Mouse (Mus musculus): Measurements from ENCODE around the gene Sipa1l1. TPM values are rescaled to one million over a fixed set of nuclear protein-coding genes. Genes with fewer than 3 reads are reported as not detected.
"Not testable (repeated sequence)": the region's sequence is repeated elsewhere in the genome, so short reads cannot be mapped to it uniquely, and the experiment has no call there.

Gene Sipa1l1
- polyA plus RNA-seq, 1 experiment from 2014 or later = 14.1 TPM

GRCm38 (mm10) chr12:82171591-82171990, 2.5 kb downstream of the Sipa1l1 start:
- no peak for ATAC-seq (ENCODE audit: low FRiP score)
- WGBS = 22% methylated on average over 10 of the region's 10 CpGs
- H3K9ac ChIP-seq = peak overlapping the region; percentile 80

GRCm38 (mm10) chr12:82173623-82174022, 4.5 kb downstream of the Sipa1l1 start:
- ATAC-seq (ENCODE audit: low FRiP score) = no peak
- no peaks in the 10 kb centered on the region for H3K36me3 ChIP-seq (replicated peaks; ENCODE audit: control insufficient read depth, insufficient read depth)

More at GRCm38 (mm10) chr12:82171591-82171990, 2.5 kb downstream of the Sipa1l1 start:
- H3K27me3 ChIP-seq (ENCODE audit: control insufficient read depth, insufficient read depth, low read length) = no peaks in the 10 kb centered on the region
- H3K9me3 ChIP-seq (ENCODE audit: control insufficient read depth, low read length) = no peaks in the 10 kb centered on the region
- no peaks in the 10 kb centered on the region for H3K36me3 ChIP-seq (replicated peaks; ENCODE audit: control insufficient read depth, insufficient read depth)
- H3K4me1 ChIP-seq (replicated peaks; ENCODE audit: control insufficient read depth, insufficient read depth, low read length) = peaks cover 10% of the 10 kb centered on the region
- peak overlapping the region; percentile 89 for H3K4me3 ChIP-seq (replicated peaks; ENCODE audit: low read length)
- DNase-seq (ENCODE audit: low spot score) = peak; percentile 62
- H3K4me2 ChIP-seq (replicated peaks) = peak overlapping the region; percentile 81
- no peak overlapping the region for H3K27ac ChIP-seq

GRCm38 (mm10) chr12:82175709-82176108, 6.6 kb downstream of the Sipa1l1 start:
- no peaks in the 10 kb centered on the region for H3K36me3 ChIP-seq (replicated peaks; ENCODE audit: control insufficient read depth, insufficient read depth)
- no peak for ATAC-seq (ENCODE audit: low FRiP score)

More at GRCm38 (mm10) chr12:82173623-82174022, 4.5 kb downstream of the Sipa1l1 start:
- DNase-seq (ENCODE audit: low spot score) = no peak
- no peak overlapping the region for H3K27ac ChIP-seq
- H3K4me3 ChIP-seq (replicated peaks; ENCODE audit: low read length) = no peak overlapping the region
- H3K4me2 ChIP-seq (replicated peaks) = no peak overlapping the region
- H3K27me3 ChIP-seq (ENCODE audit: control insufficient read depth, insufficient read depth, low read length) = no peaks in the 10 kb centered on the region
- no peaks in the 10 kb centered on the region for H3K9me3 ChIP-seq (ENCODE audit: control insufficient read depth, low read length)
- no peak overlapping the region for H3K9ac ChIP-seq
- 89% methylated on average over 1 of the region's 1 CpGs for WGBS
- peaks cover 10% of the 10 kb centered on the region for H3K4me1 ChIP-seq (replicated peaks; ENCODE audit: control insufficient read depth, insufficient read depth, low read length)

DNA sequence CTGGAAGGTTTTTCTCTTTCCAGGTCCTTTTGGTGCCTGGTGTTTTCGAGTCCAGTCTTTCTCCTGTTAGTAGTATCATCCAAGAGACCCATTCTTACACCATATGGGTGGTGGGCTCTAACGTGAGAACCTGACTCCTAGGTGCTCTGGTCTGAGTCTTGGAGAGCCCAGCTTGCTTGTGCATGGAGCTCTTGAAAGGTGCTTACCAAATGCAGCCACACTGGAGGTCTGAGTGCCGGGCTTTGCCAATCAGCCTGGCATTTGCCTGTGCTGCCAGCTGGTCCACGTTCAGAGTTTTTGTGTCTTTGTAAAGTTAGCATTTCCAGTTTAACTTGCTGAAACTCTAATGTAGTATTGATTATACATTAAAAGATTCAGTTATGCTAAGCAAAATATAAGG, 9.5 kb downstream of the Sipa1l1 start:
- Histone ChIP-seq H3K4me1 (replicated peaks; ENCODE audit: control insufficient read depth, insufficient read depth, low read length) (no peaks in the 10 kb centered on the region; the same call in 1 of the 2 replicates), H3K4me2 (replicated peaks) (no peak overlapping the region), H3K4me3 (replicated peaks; ENCODE audit: low read length) (no peak overlapping the region), H3K27me3 (ENCODE audit: control insufficient read depth, insufficient read depth, low read length) (no peaks in the 10 kb centered on the region), H3K36me3 (replicated peaks; ENCODE audit: control insufficient read depth, insufficient read depth) (no peaks in the 10 kb centered on the region), H3K27ac (no peak overlapping the region), H3K9ac (no peak overlapping the region), H3K9me3 (ENCODE audit: control insufficient read depth, low read length) (0 out of 2 replicates have a peak, but pooled peaks cover 5% of the 10 kb centered on the region)
- 93% methylated on average over 4 of the region's 4 CpGs for WGBS
- no peak for DNase-seq (ENCODE audit: low spot score)
- no peak for ATAC-seq (ENCODE audit: low FRiP score)

More at GRCm38 (mm10) chr12:82175709-82176108, 6.6 kb downstream of the Sipa1l1 start:
- Histone ChIP-seq H3K27ac (no peak overlapping the region), H3K4me2 (replicated peaks) (no peak overlapping the region), H3K4me1 (replicated peaks; ENCODE audit: control insufficient read depth, insufficient read depth, low read length) (peaks cover 7% of the 10 kb centered on the region), H3K4me3 (replicated peaks; ENCODE audit: low read length) (no peak overlapping the region), H3K9ac (no peak overlapping the region), H3K9me3 (ENCODE audit: control insufficient read depth, low read length) (no peaks in the 10 kb centered on the region), H3K27me3 (ENCODE audit: control insufficient read depth, insufficient read depth, low read length) (no peaks in the 10 kb centered on the region)
- WGBS = 97% methylated on average over 3 of the region's 3 CpGs
- no peak for DNase-seq (ENCODE audit: low spot score)

DNA sequence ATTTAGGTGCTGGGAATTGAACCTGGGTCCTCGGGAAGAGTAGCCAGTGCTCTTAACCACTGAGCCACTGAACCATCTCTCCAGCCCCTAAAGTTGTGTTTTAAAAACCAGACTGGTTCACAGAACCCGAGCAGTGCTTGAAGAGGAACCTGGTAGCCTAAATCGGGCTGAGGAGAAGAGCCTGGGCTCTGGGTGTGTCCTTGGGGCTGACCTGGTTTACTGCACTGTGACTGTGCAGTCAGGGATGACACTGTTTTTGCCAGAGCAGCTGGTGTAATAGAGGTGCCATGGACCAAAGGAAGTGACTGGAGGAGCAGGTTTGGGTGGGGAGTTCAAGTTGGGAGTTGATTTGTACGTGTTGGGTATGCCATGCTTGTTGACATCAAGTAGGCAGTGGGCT, 10.5 kb downstream of the Sipa1l1 start:
- H3K9me3 ChIP-seq (ENCODE audit: control insufficient read depth, low read length) = 0 out of 2 replicates have a peak, but pooled peaks cover 5% of the 10 kb centered on the region
- no peaks in the 10 kb centered on the region for H3K27me3 ChIP-seq (ENCODE audit: control insufficient read depth, insufficient read depth, low read length)
- ATAC-seq (ENCODE audit: low FRiP score) = no peak
- no peaks in the 10 kb centered on the region for H3K4me1 ChIP-seq (replicated peaks; ENCODE audit: control insufficient read depth, insufficient read depth, low read length)
- H3K4me2 ChIP-seq (replicated peaks) = no peak overlapping the region
- H3K9ac ChIP-seq = no peak overlapping the region
- no peak overlapping the region for H3K27ac ChIP-seq
- DNase-seq (ENCODE audit: low spot score) = no peak
- H3K4me3 ChIP-seq (replicated peaks; ENCODE audit: low read length) = no peak overlapping the region
- WGBS = 92% methylated on average over 4 of the region's 4 CpGs
- no peaks in the 10 kb centered on the region for H3K36me3 ChIP-seq (replicated peaks; ENCODE audit: control insufficient read depth, insufficient read depth)

GRCm38 (mm10) chr12:82186156-82186555, 17.0 kb downstream of the Sipa1l1 start:
- H3K4me2 ChIP-seq (replicated peaks); H3K9ac ChIP-seq; H3K4me1 ChIP-seq (replicated peaks; ENCODE audit: control insufficient read depth, insufficient read depth, low read length); H3K4me3 ChIP-seq (replicated peaks; ENCODE audit: low read length); H3K27me3 ChIP-seq (ENCODE audit: control insufficient read depth, insufficient read depth, low read length); ATAC-seq (ENCODE audit: low FRiP score); H3K27ac ChIP-seq; H3K36me3 ChIP-seq (replicated peaks; ENCODE audit: control insufficient read depth, insufficient read depth); DNase-seq (ENCODE audit: low spot score); H3K9me3 ChIP-seq (ENCODE audit: control insufficient read depth, low read length): not testable (repeated sequence)

DNA sequence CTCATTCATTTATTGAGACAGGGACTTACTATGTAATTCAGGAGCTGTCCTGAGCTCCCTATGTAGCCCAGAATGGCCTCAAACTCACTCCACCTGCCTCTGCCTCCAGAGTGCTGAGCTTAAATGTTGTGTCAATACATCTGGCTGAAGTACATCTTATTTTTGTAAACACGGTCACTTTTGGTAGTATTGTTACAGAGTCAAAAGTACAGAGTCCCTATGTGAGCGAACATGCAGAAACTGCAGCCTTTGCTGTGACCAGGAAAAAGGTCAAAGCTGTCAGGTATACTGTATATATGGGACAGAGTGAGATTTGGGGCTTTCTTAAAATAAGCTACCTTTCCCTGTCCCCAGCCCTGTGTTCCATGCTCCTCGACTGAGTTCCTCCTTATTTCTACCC, 17.6 kb downstream of the Sipa1l1 start:
- DNase-seq (ENCODE audit: low spot score) (no peak), ATAC-seq (ENCODE audit: low FRiP score) (no peak)
- Histone ChIP-seq H3K4me2 (replicated peaks) (no peak overlapping the region), H3K4me1 (replicated peaks; ENCODE audit: control insufficient read depth, insufficient read depth, low read length) (no peaks in the 10 kb centered on the region), H3K27ac (no peak overlapping the region), H3K36me3 (replicated peaks; ENCODE audit: control insufficient read depth, insufficient read depth) (no peaks in the 10 kb centered on the region), H3K9me3 (ENCODE audit: control insufficient read depth, low read length) (0 out of 2 replicates have a peak, but pooled peaks cover 5% of the 10 kb centered on the region), H3K27me3 (ENCODE audit: control insufficient read depth, insufficient read depth, low read length) (no peaks in the 10 kb centered on the region), H3K4me3 (replicated peaks; ENCODE audit: low read length) (no peak overlapping the region), H3K9ac (no peak overlapping the region)
- 85% methylated on average over 3 of the region's 3 CpGs for WGBS

GRCm38 (mm10) chr12:82187178-82187839, 18.2 kb downstream of the Sipa1l1 start:
- no peak for ATAC-seq (ENCODE audit: low FRiP score)
- no peak for DNase-seq (ENCODE audit: low spot score)
- 70% methylated on average over 7 of the region's 7 CpGs for WGBS
- no peaks in the 10 kb centered on the region for H3K36me3 ChIP-seq (replicated peaks; ENCODE audit: control insufficient read depth, insufficient read depth)
- no peaks in the 10 kb centered on the region for H3K4me1 ChIP-seq (replicated peaks; ENCODE audit: control insufficient read depth, insufficient read depth, low read length)
- 0 out of 2 replicates have a peak, but pooled peaks cover 5% of the 10 kb centered on the region for H3K9me3 ChIP-seq (ENCODE audit: control insufficient read depth, low read length)
- H3K27me3 ChIP-seq (ENCODE audit: control insufficient read depth, insufficient read depth, low read length) = no peaks in the 10 kb centered on the region
- no peak overlapping the region for H3K27ac ChIP-seq
- H3K9ac ChIP-seq = no peak overlapping the region
- no peak overlapping the region for H3K4me3 ChIP-seq (replicated peaks; ENCODE audit: low read length)
- H3K4me2 ChIP-seq (replicated peaks) = no peak overlapping the region

GRCm38 (mm10) chr12:82188321-82189075, 19.4 kb downstream of the Sipa1l1 start:
- Histone ChIP-seq H3K4me1 (replicated peaks; ENCODE audit: control insufficient read depth, insufficient read depth, low read length) (no peaks in the 10 kb centered on the region), H3K9me3 (ENCODE audit: control insufficient read depth, low read length) (no peaks in the 10 kb centered on the region), H3K4me2 (replicated peaks) (no peak overlapping the region), H3K27ac (no peak overlapping the region), H3K36me3 (replicated peaks; ENCODE audit: control insufficient read depth, insufficient read depth) (no peaks in the 10 kb centered on the region), H3K4me3 (replicated peaks; ENCODE audit: low read length) (no peak overlapping the region), H3K9ac (no peak overlapping the region), H3K27me3 (ENCODE audit: control insufficient read depth, insufficient read depth, low read length) (no peaks in the 10 kb centered on the region)
- WGBS = 62% methylated on average over 9 of the region's 9 CpGs
- DNase-seq (ENCODE audit: low spot score) = no peak
- ATAC-seq (ENCODE audit: low FRiP score) = no peak

All from hindbrain, embryonic 14.5 days (tissue).